Mouse (Mus musculus): ENCODE measurements around the gene Ubl3. TPM values are rescaled to one million over a fixed set of nuclear protein-coding genes. Genes with fewer than 3 reads are reported as not detected.

Gene Ubl3
- polyA plus RNA-seq, 1 experiment from 2014 or later = 73.1 TPM

- no peak overlapping the region for H3K27ac ChIP-seq
- no peak overlapping the region for H3K9ac ChIP-seq (replicated peaks)
- no peak overlapping the region for H3K4me2 ChIP-seq
- no peaks in the 10 kb centered on the region for H3K36me3 ChIP-seq
- 77% methylated on average over 5 of the region's 5 CpGs for WGBS
- no peaks in the 10 kb centered on the region for H3K27me3 ChIP-seq
- H3K4me1 ChIP-seq (replicated peaks) = peaks cover 22% of the 10 kb centered on the region
- no peak for ATAC-seq (ENCODE audit: insufficient number of reproducible peaks, insufficient read depth, low FRiP score, low TSS enrichment, low read depth)
- no peak overlapping the region for H3K4me3 ChIP-seq (replicated peaks)
- no peaks in the 10 kb centered on the region for H3K9me3 ChIP-seq
Measured at GRCm38 (mm10) chr5:148523202-148523971, 29.2 kb downstream of the Ubl3 start.

DNA sequence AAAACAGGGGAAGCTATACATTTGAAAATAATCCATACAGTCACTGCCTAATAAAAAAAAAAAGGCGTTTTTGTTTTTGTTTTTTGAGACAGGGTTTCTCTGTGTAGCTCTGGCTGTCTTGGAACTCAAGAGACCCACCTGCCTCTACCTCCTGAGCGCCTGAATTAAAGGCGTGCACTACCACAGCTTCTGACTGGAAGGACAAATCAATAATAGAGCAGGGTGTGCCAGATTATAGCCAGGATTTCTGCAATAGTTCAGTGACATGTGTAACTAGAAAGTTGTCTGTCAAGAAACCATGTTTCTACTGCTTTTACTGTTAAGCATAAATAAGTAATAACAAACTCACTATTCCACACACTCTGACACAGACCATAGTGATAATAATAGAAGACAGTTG, 30.2 kb downstream of the Ubl3 start:
- H3K9ac ChIP-seq (replicated peaks) = no peak overlapping the region
- no peak overlapping the region for H3K27ac ChIP-seq
- H3K36me3 ChIP-seq = no peaks in the 10 kb centered on the region
- ATAC-seq (ENCODE audit: insufficient number of reproducible peaks, insufficient read depth, low FRiP score, low TSS enrichment, low read depth) = no peak
- H3K4me2 ChIP-seq = no peak overlapping the region
- no peaks in the 10 kb centered on the region for H3K9me3 ChIP-seq
- no peaks in the 10 kb centered on the region for H3K27me3 ChIP-seq
- H3K4me1 ChIP-seq (replicated peaks) = peaks cover 17% of the 10 kb centered on the region
- 75% methylated on average over 3 of the region's 3 CpGs for WGBS
- H3K4me3 ChIP-seq (replicated peaks) = no peak overlapping the region

DNA sequence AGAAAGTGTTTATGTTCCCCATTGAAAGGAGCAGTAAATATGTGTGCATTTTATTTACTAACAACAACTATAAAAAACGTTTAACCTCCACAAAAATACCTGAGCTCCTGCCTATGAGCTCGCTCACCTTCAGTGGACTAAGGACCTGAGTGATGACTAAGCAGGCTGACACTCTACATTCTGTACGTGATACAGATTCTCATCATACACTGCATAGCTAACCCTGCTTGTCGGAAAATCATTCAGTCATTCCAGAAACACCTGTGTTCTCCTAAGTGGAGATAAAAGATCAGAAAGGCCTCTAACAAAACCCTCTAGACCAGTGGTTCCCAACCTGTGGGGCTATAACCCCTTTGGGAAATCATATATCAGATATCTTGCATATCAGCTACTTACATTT, 35.1 kb downstream of the Ubl3 start:
- H3K9ac ChIP-seq (replicated peaks) = no peak overlapping the region
- no peak overlapping the region for H3K4me3 ChIP-seq (replicated peaks)
- no peaks in the 10 kb centered on the region for H3K36me3 ChIP-seq
- ATAC-seq (ENCODE audit: insufficient number of reproducible peaks, insufficient read depth, low FRiP score, low TSS enrichment, low read depth) = no peak
- peaks cover 9% of the 10 kb centered on the region for H3K4me1 ChIP-seq (replicated peaks)
- no peak overlapping the region for H3K4me2 ChIP-seq
- H3K27me3 ChIP-seq = no peaks in the 10 kb centered on the region
- H3K27ac ChIP-seq = no peak overlapping the region
- H3K9me3 ChIP-seq = no peaks in the 10 kb centered on the region
- WGBS = 73% methylated on average over 4 of the region's 4 CpGs

GRCm38 (mm10) chr5:148512042-148512640, 40.4 kb downstream of the Ubl3 start:
- H3K27me3 ChIP-seq = no peaks in the 10 kb centered on the region
- no peaks in the 10 kb centered on the region for H3K9me3 ChIP-seq
- 87% methylated on average over 5 of the region's 5 CpGs for WGBS
- H3K4me1 ChIP-seq (replicated peaks) = no peaks in the 10 kb centered on the region
- no peak overlapping the region for H3K4me2 ChIP-seq
- no peak overlapping the region for H3K27ac ChIP-seq
- H3K36me3 ChIP-seq = peaks cover 38% of the 10 kb centered on the region
- no peak overlapping the region for H3K9ac ChIP-seq (replicated peaks)
- ATAC-seq (ENCODE audit: insufficient number of reproducible peaks, insufficient read depth, low FRiP score, low TSS enrichment, low read depth) = no peak
- H3K4me3 ChIP-seq (replicated peaks) = no peak overlapping the region

- Histone ChIP-seq H3K9me3 (no peaks in the 10 kb centered on the region), H3K27ac (no peak overlapping the region), H3K4me2 (no peak overlapping the region), H3K9ac (replicated peaks) (no peak overlapping the region), H3K27me3 (no peaks in the 10 kb centered on the region), H3K4me1 (replicated peaks) (no peaks in the 10 kb centered on the region), H3K36me3 (peaks cover 56% of the 10 kb centered on the region), H3K4me3 (replicated peaks) (no peak overlapping the region)
- ATAC-seq (ENCODE audit: insufficient number of reproducible peaks, insufficient read depth, low FRiP score, low TSS enrichment, low read depth) = no peak
- WGBS = 92% methylated on average over 2 of the region's 2 CpGs
Measured at GRCm38 (mm10) chr5:148510265-148510664, 42.3 kb downstream of the Ubl3 start.

DNA sequence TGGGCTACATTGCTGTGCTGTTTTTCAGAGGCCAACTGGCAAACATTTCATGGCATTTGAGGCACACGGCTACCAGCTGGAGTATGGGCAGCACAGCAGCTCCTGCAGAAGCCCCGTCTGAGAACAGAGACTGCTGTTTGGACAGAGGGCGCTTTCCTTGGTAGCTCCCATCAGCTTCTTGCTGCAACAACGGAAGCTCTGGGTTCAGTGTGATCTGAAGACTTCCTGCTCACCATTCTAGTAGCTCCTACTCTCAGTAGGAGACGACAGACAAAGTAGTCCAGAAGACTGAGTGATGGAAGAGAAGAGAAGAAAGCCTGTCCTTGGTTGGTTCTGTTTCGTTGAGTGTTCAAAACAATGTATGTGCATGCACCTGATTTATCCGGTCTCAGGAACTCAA, 42.9 kb downstream of the Ubl3 start:
- Histone ChIP-seq H3K4me3 (replicated peaks) (no peak overlapping the region), H3K9ac (replicated peaks) (no peak overlapping the region), H3K27me3 (no peaks in the 10 kb centered on the region), H3K36me3 (peaks cover 58% of the 10 kb centered on the region), H3K4me1 (replicated peaks) (no peaks in the 10 kb centered on the region), H3K9me3 (no peaks in the 10 kb centered on the region), H3K4me2 (no peak overlapping the region), H3K27ac (no peak overlapping the region)
- WGBS = 82% methylated on average over 7 of the region's 7 CpGs
- ATAC-seq (ENCODE audit: insufficient number of reproducible peaks, insufficient read depth, low FRiP score, low TSS enrichment, low read depth) = no peak

DNA sequence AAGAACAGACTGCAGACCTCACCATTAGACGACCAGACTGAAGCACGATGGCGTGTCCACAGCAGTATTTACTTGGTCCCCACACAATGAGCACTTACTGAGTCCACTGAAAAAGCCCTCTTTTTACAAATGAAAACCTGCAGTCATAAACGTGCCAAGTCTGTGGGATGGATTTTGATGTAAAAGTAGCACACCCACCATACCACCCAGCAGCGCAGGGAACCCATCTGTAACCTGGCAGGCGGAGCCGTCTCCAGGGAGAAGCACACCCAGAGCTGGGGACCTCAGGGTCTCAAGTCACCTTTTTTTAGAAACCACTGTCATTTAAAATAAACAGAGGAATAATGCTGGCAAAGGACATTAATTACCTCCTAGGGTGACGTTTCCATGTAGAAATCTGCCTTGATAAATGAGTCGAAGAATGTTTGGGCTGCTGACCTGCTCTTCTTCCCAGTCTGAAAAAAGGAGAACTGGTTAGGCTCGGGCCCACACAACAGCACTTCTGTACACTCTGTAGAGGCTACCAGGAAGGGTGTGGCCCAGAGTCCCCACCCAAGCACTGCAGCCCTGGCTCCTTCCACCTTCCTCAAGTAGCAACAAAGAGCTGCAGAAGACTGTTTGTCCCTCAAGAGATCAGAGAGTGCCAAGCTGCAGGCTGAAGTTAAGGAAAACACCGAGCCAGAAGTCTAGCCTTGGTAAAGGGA, 43.5 kb downstream of the Ubl3 start:
- peaks cover 58% of the 10 kb centered on the region for H3K36me3 ChIP-seq

DNA sequence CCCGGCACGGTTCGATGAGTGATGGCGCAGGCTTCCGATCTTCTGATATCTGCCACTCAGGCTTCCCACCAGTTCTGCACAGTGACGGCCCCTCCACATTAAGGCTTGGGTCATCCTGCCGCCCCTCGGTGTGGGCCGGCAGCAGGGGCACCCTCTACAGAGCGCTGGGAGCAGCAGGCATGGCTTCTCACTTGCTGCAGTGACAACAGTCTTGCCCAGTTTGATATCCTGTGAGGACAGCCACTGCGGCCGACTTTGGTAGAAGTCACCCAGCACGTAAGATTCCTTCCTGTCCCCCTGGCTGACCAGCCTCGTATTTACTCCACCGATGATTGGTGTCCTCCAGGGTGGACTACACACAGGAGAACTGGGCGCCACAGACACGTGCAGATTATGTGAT, 47.2 kb downstream of the Ubl3 start:
- Histone ChIP-seq H3K27ac (no peak overlapping the region), H3K36me3 (peaks cover 63% of the 10 kb centered on the region), H3K4me1 (replicated peaks) (no peaks in the 10 kb centered on the region), H3K4me2 (no peak overlapping the region), H3K27me3 (no peaks in the 10 kb centered on the region), H3K9ac (replicated peaks) (no peak overlapping the region), H3K4me3 (replicated peaks) (no peak overlapping the region), H3K9me3 (no peaks in the 10 kb centered on the region)
- 93% methylated on average over 17 of the region's 17 CpGs for WGBS
- no peak for ATAC-seq (ENCODE audit: insufficient number of reproducible peaks, insufficient read depth, low FRiP score, low TSS enrichment, low read depth)

More for the DNA sequence above, 43.5 kb downstream of the Ubl3 start:
- H3K9ac ChIP-seq (replicated peaks) = no peak overlapping the region
- H3K9me3 ChIP-seq = no peaks in the 10 kb centered on the region
- H3K4me2 ChIP-seq = no peak overlapping the region
- H3K4me1 ChIP-seq (replicated peaks) = no peaks in the 10 kb centered on the region
- WGBS = 86% methylated on average over 11 of the region's 11 CpGs
- H3K4me3 ChIP-seq (replicated peaks) = no peak overlapping the region
- ATAC-seq (ENCODE audit: insufficient number of reproducible peaks, insufficient read depth, low FRiP score, low TSS enrichment, low read depth) = no peak
- H3K27ac ChIP-seq = no peak overlapping the region
- H3K27me3 ChIP-seq = no peaks in the 10 kb centered on the region

- Histone ChIP-seq H3K4me3 (replicated peaks) (no peak overlapping the region), H3K27ac (no peak overlapping the region), H3K4me1 (replicated peaks) (no peaks in the 10 kb centered on the region), H3K4me2 (no peak overlapping the region), H3K9me3 (peaks cover 3% of the 10 kb centered on the region), H3K9ac (replicated peaks) (no peak overlapping the region), H3K27me3 (no peaks in the 10 kb centered on the region), H3K36me3 (peaks cover 32% of the 10 kb centered on the region)
- no peak for ATAC-seq (ENCODE audit: insufficient number of reproducible peaks, insufficient read depth, low FRiP score, low TSS enrichment, low read depth)
- WGBS = 89% methylated on average over 6 of the region's 6 CpGs
Measured at GRCm38 (mm10) chr5:148502237-148502636, 50.4 kb downstream of the Ubl3 start.

GRCm38 (mm10) chr5:148501228-148501957, 51.2 kb downstream of the Ubl3 start:
- Histone ChIP-seq H3K9ac (replicated peaks) (no peak overlapping the region), H3K9me3 (peaks cover 5% of the 10 kb centered on the region), H3K27me3 (no peaks in the 10 kb centered on the region), H3K4me1 (replicated peaks) (no peaks in the 10 kb centered on the region), H3K27ac (no peak overlapping the region), H3K4me3 (replicated peaks) (no peak overlapping the region), H3K4me2 (no peak overlapping the region), H3K36me3 (peaks cover 24% of the 10 kb centered on the region)
- 86% methylated on average over 6 of the region's 6 CpGs for WGBS
- ATAC-seq (ENCODE audit: insufficient number of reproducible peaks, insufficient read depth, low FRiP score, low TSS enrichment, low read depth) = no peak

GRCm38 (mm10) chr5:148500516-148500915, 52.1 kb downstream of the Ubl3 start:
- 86% methylated on average over 8 of the region's 8 CpGs for WGBS
- no peak overlapping the region for H3K4me2 ChIP-seq
- no peak overlapping the region for H3K27ac ChIP-seq
- H3K27me3 ChIP-seq = no peaks in the 10 kb centered on the region
- H3K9ac ChIP-seq (replicated peaks) = no peak overlapping the region
- peaks cover 15% of the 10 kb centered on the region for H3K36me3 ChIP-seq
- peaks cover 5% of the 10 kb centered on the region for H3K9me3 ChIP-seq
- no peak for ATAC-seq (ENCODE audit: insufficient number of reproducible peaks, insufficient read depth, low FRiP score, low TSS enrichment, low read depth)
- no peak overlapping the region for H3K4me3 ChIP-seq (replicated peaks)
- H3K4me1 ChIP-seq (replicated peaks) = no peaks in the 10 kb centered on the region
